Mouse (Mus musculus) CH12.LX (cell line): ENCODE results near the gene Frmd4a. TPM values are rescaled to one million over a fixed set of nuclear protein-coding genes. Genes with fewer than 3 reads are reported as not detected.
A peak's percentile ranks its signal among the peaks of the same experiment; 100 is the strongest.

Experiments
- DNase-seq: peaks from one replicate; pipeline ENCODE4 v3.0.0-alpha.2; 2013; ENCODE audit errors: extremely low read depth
- H3K27ac ChIP-seq: 2 replicates; pipeline ENCODE4 v1.5.1; 2012; ENCODE audit warnings: low read depth, mild to moderate bottlenecking, control low read depth, moderate library complexity; ENCODE audit not compliant: insufficient read depth
- H3K27me3 ChIP-seq: replicated peaks from 2 replicates; pipeline ENCODE3; 2012; ENCODE audit warnings: inconsistent platforms
- H3K36me3 ChIP-seq, 2 experiments: replicated peaks in 1 of 2; 2 replicates each; pipeline versions ENCODE3 to v1.6.1; 2012; ENCODE audit warnings: inconsistent platforms in 1 of 2, low read length in 1 of 2, mild to moderate bottlenecking in 1 of 2, mixed read lengths in 1 of 2, moderate library complexity in 1 of 2; ENCODE audit not compliant: control insufficient read depth in 1 of 2, insufficient read depth in 1 of 2
- H3K4me1 ChIP-seq, 2 experiments: 2 replicates each; pipeline ENCODE4 v1.6.1; 2012; ENCODE audit warnings: inconsistent platforms in 1 of 2, moderate library complexity in 1 of 2; ENCODE audit not compliant: insufficient read depth in 2 of 2, control insufficient read depth in 1 of 2
- H3K4me2 ChIP-seq: 2 replicates; pipeline ENCODE4 v1.6.1; 2012; ENCODE audit warnings: low read depth, mild to moderate bottlenecking, control low read depth; ENCODE audit not compliant: poor library complexity, insufficient read depth, severe bottlenecking
- H3K4me3 ChIP-seq, 3 experiments: fragments of 150-350 bp in 1 of 3; sonication (generic) in 1 of 3; replicated peaks in 1 of 3; 2 replicates each; pipeline versions ENCODE3 to v1.5.1; 2011 to 2012; ENCODE audit warnings: low read depth in 2 of 3, low read length in 2 of 3, mild to moderate bottlenecking in 2 of 3, moderate library complexity in 2 of 3, control low read depth in 1 of 3, improper control_type of control experiment in 1 of 3, inconsistent platforms in 1 of 3, mixed read lengths in 1 of 3; ENCODE audit not compliant: poor library complexity in 1 of 3
- H3K79me2 ChIP-seq: replicated peaks from 2 replicates; pipeline ENCODE4 v1.6.1; 2012; ENCODE audit warnings: mild to moderate bottlenecking, moderate library complexity; ENCODE audit not compliant: control insufficient read depth, poor library complexity, insufficient read depth, severe bottlenecking; ENCODE audit errors: extremely low read depth
- H3K9ac ChIP-seq: 2 replicates; pipeline ENCODE4 v1.6.1; 2012; ENCODE audit warnings: low read depth, mild to moderate bottlenecking, control low read depth, moderate library complexity; ENCODE audit not compliant: insufficient read depth
- H3K9me3 ChIP-seq: replicated peaks from 2 replicates; pipeline ENCODE3; 2012; ENCODE audit warnings: low read length, inconsistent platforms, mixed read lengths
- BHLHE40 ChIP-seq: IDR thresholded peaks from 2 replicates; pipeline ENCODE4 v1.6.1; 2011; ENCODE audit warnings: mild to moderate bottlenecking, low read depth, low read length, improper control_type of control experiment
- CHD1 ChIP-seq: IDR thresholded peaks from 2 replicates; pipeline ENCODE4 v1.6.1; 2012; ENCODE audit warnings: low read depth, low read length, improper control_type of control experiment, inconsistent platforms
- E2F4 ChIP-seq: IDR thresholded peaks from 2 replicates; pipeline ENCODE4 v1.6.1; 2011; ENCODE audit warnings: low read depth, low read length, improper control_type of control experiment; ENCODE audit not compliant: insufficient replicate concordance
- EP300 ChIP-seq: IDR thresholded peaks from 2 replicates; pipeline ENCODE4 v1.6.1; 2011; ENCODE audit warnings: low read length, improper control_type of control experiment
- GABPA ChIP-seq: IDR thresholded peaks from 2 replicates; pipeline ENCODE4 v1.6.1; 2012; ENCODE audit warnings: low read depth, low read length, improper control_type of control experiment, inconsistent platforms; ENCODE audit not compliant: insufficient replicate concordance
- HCFC1 ChIP-seq: IDR thresholded peaks from 2 replicates; pipeline ENCODE4 v1.6.1; 2012; ENCODE audit warnings: low read depth, mild to moderate bottlenecking, inconsistent platforms, low read length, improper control_type of control experiment
- IRF4 ChIP-seq: IDR thresholded peaks from 2 replicates; pipeline ENCODE4 v1.6.1; 2014; ENCODE audit warnings: low read depth, mild to moderate bottlenecking, inconsistent platforms, low read length, improper control_type of control experiment
- JUND ChIP-seq: conservative IDR thresholded peaks from 2 replicates; pipeline ENCODE4 v1.6.1; 2011; ENCODE audit warnings: low read depth, low read length, improper control_type of control experiment
- KAT2A ChIP-seq: IDR thresholded peaks from 2 replicates; pipeline ENCODE4 v1.6.1; 2012; ENCODE audit warnings: low read length, improper control_type of control experiment, inconsistent platforms; ENCODE audit not compliant: insufficient replicate concordance
- MAFK ChIP-seq: IDR thresholded peaks from 2 replicates; pipeline ENCODE4 v1.6.1; 2011; ENCODE audit warnings: low read length, improper control_type of control experiment; ENCODE audit not compliant: insufficient replicate concordance
- MAX ChIP-seq: IDR thresholded peaks from 2 replicates; pipeline ENCODE4 v1.6.1; 2011; ENCODE audit warnings: low read length, improper control_type of control experiment
- MXI1 ChIP-seq: IDR thresholded peaks from 2 replicates; pipeline ENCODE4 v1.6.1; 2011; ENCODE audit warnings: mild to moderate bottlenecking, low read depth, low read length, improper control_type of control experiment
- MYC ChIP-seq: IDR thresholded peaks from 2 replicates; pipeline ENCODE4 v1.6.1; 2011; ENCODE audit warnings: low read depth, mild to moderate bottlenecking, improper control_type of control experiment, low read length
- NELFE ChIP-seq: IDR thresholded peaks from 2 replicates; pipeline ENCODE4 v1.6.1; 2011; ENCODE audit warnings: low read depth, low read length, improper control_type of control experiment
- POLR2A ChIP-seq: IDR thresholded peaks from 2 replicates; pipeline ENCODE4 v1.6.1; 2011; ENCODE audit warnings: low read depth, mild to moderate bottlenecking, improper control_type of control experiment, low read length
- POLR2AphosphoS2 ChIP-seq: IDR thresholded peaks from 2 replicates; pipeline ENCODE4 v1.6.1; 2011; ENCODE audit warnings: low read depth, low read length, improper control_type of control experiment
- RAD21 ChIP-seq: IDR thresholded peaks from 2 replicates; pipeline ENCODE4 v1.6.1; 2011; ENCODE audit warnings: low read depth, mild to moderate bottlenecking, low read length, improper control_type of control experiment, moderate library complexity
- SIN3A ChIP-seq: IDR thresholded peaks from 2 replicates; pipeline ENCODE4 v1.6.1; 2012; ENCODE audit warnings: low read length, improper control_type of control experiment, inconsistent platforms
- SMC3 ChIP-seq: IDR thresholded peaks from 2 replicates; pipeline ENCODE4 v1.6.1; 2011; ENCODE audit warnings: low read depth, low read length, improper control_type of control experiment
- TBP ChIP-seq: conservative IDR thresholded peaks from 2 replicates; pipeline ENCODE4 v1.6.1; 2011; ENCODE audit warnings: low read depth, low read length, improper control_type of control experiment
- TCF12 ChIP-seq: IDR thresholded peaks from 2 replicates; pipeline ENCODE4 v1.6.1; 2014; ENCODE audit warnings: low read depth, mild to moderate bottlenecking, inconsistent platforms, low read length, improper control_type of control experiment
- USF1 ChIP-seq: IDR thresholded peaks from 2 replicates; pipeline ENCODE4 v1.6.1; 2014; ENCODE audit warnings: low read depth, mild to moderate bottlenecking, inconsistent platforms, low read length, improper control_type of control experiment
- ZC3H11A ChIP-seq: IDR thresholded peaks from 2 replicates; pipeline ENCODE4 v1.6.1; 2012; ENCODE audit warnings: low read depth, mild to moderate bottlenecking, inconsistent platforms, low read length, improper control_type of control experiment
- ZKSCAN1 ChIP-seq: IDR thresholded peaks from 2 replicates; pipeline ENCODE4 v1.6.1; 2012; ENCODE audit warnings: low read depth, inconsistent platforms, low read length, improper control_type of control experiment, borderline replicate concordance
- ZMIZ1 ChIP-seq: IDR thresholded peaks from 2 replicates; pipeline ENCODE4 v1.6.1; 2012; ENCODE audit warnings: low read depth, mild to moderate bottlenecking, inconsistent platforms, low read length, improper control_type of control experiment
- ZNF384 ChIP-seq: IDR thresholded peaks from 2 replicates; pipeline ENCODE4 v1.6.1; 2012; ENCODE audit warnings: low read depth, low read length, improper control_type of control experiment, inconsistent platforms
- dilution Hi-C: fragments of 300-500 bp; cut with MboI; formaldehyde crosslinking; loops from 2 replicates; pipeline ENCODE4 v1.14.3; 2020; ENCODE audit warnings: low sequenced_read_pairs; ENCODE audit not compliant: extremely low pct_unique_long_range_greater_than_20kb, extremely low pct_ligation_motif_present
- in situ Hi-C: fragments of 300-500 bp; cut with MboI; formaldehyde crosslinking; loops from 3 replicates; pipeline ENCODE4 v1.14.3; 2019; ENCODE audit warnings: low sequenced_read_pairs, low pct_ligation_motif_present, low pct_unique_long_range_greater_than_20kb, mixed read lengths
- polyA plus RNA-seq: library from polyadenylated mRNA; unstranded; fragments of >175 nt; gene quantifications from 2 replicates; pipeline ENCODE4 v1.2.1, GENCODE M21; 2012; ENCODE audit warnings: low read depth; ENCODE audit not compliant: insufficient read length
- total RNA-seq, 2 experiments: library from RNA; depleted of rRNA; stranded (reverse); fragments of 300-350 nt in 1 of 2; fragments of >200 nt in 1 of 2; gene quantifications; 2 replicates each; pipeline ENCODE4 v1.2.3; 2012 to 2014

Frmd4a gene
- total and polyA plus RNA-seq, 3 experiments: 0.13 to 2.0 (median 0.32) TPM

DNA sequence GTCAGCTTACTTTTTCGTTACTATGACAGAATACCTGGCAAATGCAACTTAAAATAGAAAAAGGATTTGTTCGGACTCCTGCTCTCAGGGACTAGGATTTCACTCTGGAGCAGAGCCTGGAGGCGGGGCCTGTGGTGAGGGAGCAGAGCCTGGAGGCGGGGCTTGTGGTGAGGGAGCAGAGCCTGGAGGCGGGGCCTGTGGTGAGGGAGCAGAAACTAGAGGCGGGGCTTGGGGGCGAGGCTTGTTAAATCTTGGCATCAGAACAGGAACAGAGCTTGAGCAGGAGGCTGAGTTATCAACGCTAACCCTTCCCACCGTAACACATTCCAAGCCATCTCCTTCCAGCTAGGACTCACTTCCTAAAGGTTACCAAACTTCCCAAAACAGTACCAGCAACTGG lies 575.9 kb downstream of the Frmd4a start:
- dilution Hi-C loops: no loop called here
- DNase-seq: peak; percentile 17
- Histone ChIP-seq H3K9me3 (no peaks in the 10 kb centered on the region), H3K4me1 (peaks cover 0 to 10% of the 10 kb centered on the region in 2 experiments; a peak in 1 of 4 replicates), H3K27ac (no peak overlapping the region), H3K27me3 (no peaks in the 10 kb centered on the region), H3K9ac (no peak overlapping the region), H3K79me2 (no peaks in the 10 kb centered on the region), H3K4me2 (no peak overlapping the region), H3K4me3 (no peak overlapping the region), H3K36me3 (no peaks in the 10 kb centered on the region)
- TF ChIP-seq BHLHE40 (no peak), MAFK (no peak), MXI1 (no peak), TCF12 (no peak), EP300 (no peak), MYC (no peak), MAX (no peak), USF1 (no peak), GABPA (no peak), ZC3H11A (no peak), ZMIZ1 (no peak), JUND (no peak), NELFE (no peak), E2F4 (no peak), POLR2A (no peak), ZKSCAN1 (no peak), SIN3A (no peak), POLR2AphosphoS2 (no peak), HCFC1 (no peak)
- in situ Hi-C loops: no loop called here

DNA sequence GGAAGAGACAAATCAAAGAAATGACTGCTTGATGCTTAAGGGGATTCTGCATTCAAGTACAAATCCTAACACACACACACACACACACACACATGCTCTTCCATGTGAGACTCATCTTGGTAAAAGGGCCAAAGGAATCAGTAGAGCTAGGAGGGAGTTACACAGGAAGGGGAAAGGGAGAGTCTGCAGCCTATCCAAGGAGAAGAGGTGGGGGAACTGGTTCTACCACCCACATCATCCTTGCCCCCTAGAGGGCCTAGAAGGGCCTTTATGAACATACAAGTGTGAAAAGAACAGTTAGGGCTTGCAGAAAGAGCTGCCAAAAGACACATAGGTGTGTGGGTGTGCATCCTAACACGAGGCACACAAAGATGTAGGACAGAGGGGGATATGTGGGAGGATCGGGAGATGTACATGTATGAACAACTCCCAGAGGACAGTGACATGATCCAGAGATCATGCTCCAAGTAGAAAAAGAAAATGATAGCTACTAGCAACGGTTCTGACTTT lies 576.4 kb downstream of the Frmd4a start:
- Histone ChIP-seq H3K27ac (no peak overlapping the region), H3K9ac (no peak overlapping the region), H3K27me3 (no peaks in the 10 kb centered on the region), H3K4me1 (peaks cover 0 to 10% of the 10 kb centered on the region in 2 experiments; a peak in 1 of 4 replicates), H3K9me3 (no peaks in the 10 kb centered on the region)
- in situ Hi-C loops: no loop called here
- no peak for DNase-seq
- TF ChIP-seq RAD21 (no peak), NELFE (no peak), ZNF384 (no peak), CHD1 (no peak), GABPA (no peak), MAX (no peak), EP300 (no peak), SMC3 (no peak), POLR2A (no peak), JUND (no peak), IRF4 (no peak), E2F4 (no peak), HCFC1 (no peak), TBP (no peak), KAT2A (no peak)
- TF ChIP-seq, all 38 proteins: peak for 0
- no peaks in the 10 kb centered on the region for H3K79me2 ChIP-seq
- H3K4me3 ChIP-seq: no peak overlapping the region
- no peak overlapping the region for H3K4me2 ChIP-seq
- dilution Hi-C loops: no loop called here
- no peaks in the 10 kb centered on the region for H3K36me3 ChIP-seq
